Mouse (Mus musculus): ENCODE measurements around the gene Efcab1.

DNA sequence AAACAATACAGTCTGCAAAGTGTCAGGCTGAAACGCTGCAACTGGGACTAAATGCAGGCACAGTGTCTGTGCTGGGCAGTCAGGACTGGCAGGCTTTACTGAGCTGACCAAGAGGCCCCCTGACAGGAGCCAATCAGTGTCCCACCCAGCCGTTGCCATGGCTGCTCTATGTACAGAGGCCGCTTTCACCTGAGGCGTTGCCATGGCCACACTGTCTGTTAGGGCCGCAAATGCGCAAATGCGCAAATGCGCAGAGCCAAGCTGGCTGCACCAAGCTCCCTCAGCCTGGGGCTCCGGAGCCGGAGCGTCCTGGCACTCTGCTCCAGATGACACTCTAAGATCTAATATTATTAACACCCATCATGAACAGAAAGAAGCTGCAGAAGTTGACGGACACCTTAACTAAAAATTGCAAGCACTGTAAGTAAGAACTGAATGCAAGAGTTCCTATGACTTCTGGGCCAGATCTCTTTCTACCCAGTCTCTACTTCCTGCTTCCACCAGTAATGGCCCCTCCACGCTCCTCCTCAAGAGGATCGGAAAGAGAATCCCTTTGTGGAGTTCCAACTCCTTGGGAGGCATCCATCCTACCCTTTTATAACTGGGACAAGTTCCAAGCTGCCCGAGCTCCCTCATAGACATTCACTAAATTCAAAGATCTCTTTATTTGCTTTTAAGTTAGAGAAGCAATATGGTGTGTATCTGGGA lies at the start of gene Efcab1:
- TF ChIP-seq ZMIZ1 (IDR thresholded peaks at IDR 0.05; ENCODE audit: low read depth, low read length) (no peak), E2F4 (IDR thresholded peaks at IDR 0.05; ENCODE audit: insufficient replicate concordance, low read depth, low read length) (no peak), CTCF (conservative IDR thresholded peaks at IDR 0.05 in 1 of 2, IDR thresholded peaks at IDR 0.05 in 1 of 2; ENCODE audit: low read depth in 2 of 2, low read length in 2 of 2) (no peak), MAFK (IDR thresholded peaks at IDR 0.05; ENCODE audit: insufficient replicate concordance, low read length) (no peak), HCFC1 (IDR thresholded peaks at IDR 0.05; ENCODE audit: low read depth, low read length) (no peak)

All from CH12.LX (cell line).